Mouse (Mus musculus): ENCODE measurements around the gene Rplp2. TPM values are rescaled to one million over a fixed set of nuclear protein-coding genes. Genes with fewer than 3 reads are reported as not detected.

Gene Rplp2
- polyA plus RNA-seq, 1 experiment = 2,328 TPM

- H3K27me3 ChIP-seq (ENCODE audit: control insufficient read depth, insufficient read depth, low read length, poor library complexity, severe bottlenecking) = no peaks in the 10 kb centered on the region
- no peaks in the 10 kb centered on the region for H3K36me3 ChIP-seq (ENCODE audit: control insufficient read depth, insufficient read depth, low read length, poor library complexity, severe bottlenecking)
- TF ChIP-seq EP300 (IDR thresholded peaks at IDR 0.05; ENCODE audit: insufficient read depth, low read depth, low read length) (no peak), CTCF (IDR thresholded peaks at IDR 0.05; ENCODE audit: low read depth, low read length) (no peak), POLR2A (IDR thresholded peaks at IDR 0.05; ENCODE audit: insufficient read depth, low read length) (no peak)
- H3K9me3 ChIP-seq (replicated peaks; ENCODE audit: control insufficient read depth, insufficient read depth, low read length, poor library complexity, severe bottlenecking) = no peaks in the 10 kb centered on the region
- H3K27ac ChIP-seq (ENCODE audit: insufficient read depth, low read length) = no peak overlapping the region
- H3K9ac ChIP-seq (ENCODE audit: low read depth, poor library complexity, severe bottlenecking) = no peak overlapping the region
- no peak overlapping the region for H3K4me3 ChIP-seq (ENCODE audit: low read depth, low read length)
- no peaks in the 10 kb centered on the region for H3K4me1 ChIP-seq (ENCODE audit: control insufficient read depth, insufficient read depth, low read length)
Measured at GRCm38 (mm10) chr7:141458661-141459060, 11.5 kb downstream of the Rplp2 start.

DNA sequence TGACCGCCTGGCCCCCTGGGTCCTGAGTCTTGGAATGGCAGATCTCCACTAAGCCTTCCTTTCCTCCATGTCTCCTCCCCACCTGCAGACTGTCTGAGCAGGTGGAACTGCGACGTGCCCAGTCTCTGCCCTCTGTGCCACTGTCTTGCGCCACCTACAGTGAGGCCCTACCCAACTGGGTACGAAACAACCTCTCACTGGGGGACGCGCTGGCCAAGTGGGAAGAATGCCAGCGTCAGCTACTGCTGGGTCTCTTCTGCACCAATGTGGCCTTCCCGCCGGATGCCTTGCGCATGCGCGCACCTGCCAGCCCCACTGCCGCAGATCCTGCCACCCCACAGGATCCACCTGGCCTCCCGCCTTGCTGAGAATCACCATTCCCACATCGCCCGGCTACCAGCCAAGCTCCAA is 12.1 kb downstream of the Rplp2 start:
- Histone ChIP-seq H3K4me1 (ENCODE audit: control insufficient read depth, insufficient read depth, low read length) (no peaks in the 10 kb centered on the region), H3K27ac (ENCODE audit: insufficient read depth, low read length) (no peak overlapping the region), H3K9ac (ENCODE audit: low read depth, poor library complexity, severe bottlenecking) (no peak overlapping the region), H3K9me3 (replicated peaks; ENCODE audit: control insufficient read depth, insufficient read depth, low read length, poor library complexity, severe bottlenecking) (no peaks in the 10 kb centered on the region), H3K4me3 (ENCODE audit: low read depth, low read length) (peak overlapping the region; percentile 9), H3K36me3 (ENCODE audit: control insufficient read depth, insufficient read depth, low read length, poor library complexity, severe bottlenecking) (no peaks in the 10 kb centered on the region), H3K27me3 (ENCODE audit: control insufficient read depth, insufficient read depth, low read length, poor library complexity, severe bottlenecking) (no peaks in the 10 kb centered on the region)
- TF ChIP-seq CTCF (IDR thresholded peaks at IDR 0.05; ENCODE audit: low read depth, low read length) (no peak), EP300 (IDR thresholded peaks at IDR 0.05; ENCODE audit: insufficient read depth, low read depth, low read length) (no peak), POLR2A (IDR thresholded peaks at IDR 0.05; ENCODE audit: insufficient read depth, low read length) (no peak)

DNA sequence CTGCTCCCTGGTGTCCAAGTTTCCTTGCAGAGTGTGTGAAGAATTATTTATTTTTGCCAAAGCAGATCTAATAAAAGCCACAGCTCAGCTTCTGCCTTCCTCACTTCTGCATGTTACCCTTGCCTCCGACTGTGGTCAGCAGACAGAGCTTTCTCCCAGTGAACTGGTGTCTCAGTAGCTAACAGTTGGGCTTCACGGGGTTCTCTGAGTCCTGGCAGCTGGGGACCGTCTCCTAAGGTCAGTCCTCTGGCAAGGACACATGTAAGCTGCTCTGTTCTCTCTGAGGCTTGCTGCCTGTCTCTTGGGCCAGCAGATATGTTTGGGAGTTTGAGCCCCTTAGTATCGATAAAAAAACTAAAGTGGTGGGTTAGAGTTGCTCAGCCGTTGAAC is 12.8 kb downstream of the Rplp2 start:
- Histone ChIP-seq H3K9ac (ENCODE audit: low read depth, poor library complexity, severe bottlenecking) (no peak overlapping the region), H3K4me1 (ENCODE audit: control insufficient read depth, insufficient read depth, low read length) (no peaks in the 10 kb centered on the region), H3K36me3 (ENCODE audit: control insufficient read depth, insufficient read depth, low read length, poor library complexity, severe bottlenecking) (no peaks in the 10 kb centered on the region), H3K4me3 (ENCODE audit: low read depth, low read length) (no peak overlapping the region), H3K27ac (ENCODE audit: insufficient read depth, low read length) (no peak overlapping the region), H3K27me3 (ENCODE audit: control insufficient read depth, insufficient read depth, low read length, poor library complexity, severe bottlenecking) (no peaks in the 10 kb centered on the region), H3K9me3 (replicated peaks; ENCODE audit: control insufficient read depth, insufficient read depth, low read length, poor library complexity, severe bottlenecking) (no peaks in the 10 kb centered on the region)
- TF ChIP-seq CTCF (IDR thresholded peaks at IDR 0.05; ENCODE audit: low read depth, low read length) (no peak), POLR2A (IDR thresholded peaks at IDR 0.05; ENCODE audit: insufficient read depth, low read length) (no peak), EP300 (IDR thresholded peaks at IDR 0.05; ENCODE audit: insufficient read depth, low read depth, low read length) (no peak)

DNA sequence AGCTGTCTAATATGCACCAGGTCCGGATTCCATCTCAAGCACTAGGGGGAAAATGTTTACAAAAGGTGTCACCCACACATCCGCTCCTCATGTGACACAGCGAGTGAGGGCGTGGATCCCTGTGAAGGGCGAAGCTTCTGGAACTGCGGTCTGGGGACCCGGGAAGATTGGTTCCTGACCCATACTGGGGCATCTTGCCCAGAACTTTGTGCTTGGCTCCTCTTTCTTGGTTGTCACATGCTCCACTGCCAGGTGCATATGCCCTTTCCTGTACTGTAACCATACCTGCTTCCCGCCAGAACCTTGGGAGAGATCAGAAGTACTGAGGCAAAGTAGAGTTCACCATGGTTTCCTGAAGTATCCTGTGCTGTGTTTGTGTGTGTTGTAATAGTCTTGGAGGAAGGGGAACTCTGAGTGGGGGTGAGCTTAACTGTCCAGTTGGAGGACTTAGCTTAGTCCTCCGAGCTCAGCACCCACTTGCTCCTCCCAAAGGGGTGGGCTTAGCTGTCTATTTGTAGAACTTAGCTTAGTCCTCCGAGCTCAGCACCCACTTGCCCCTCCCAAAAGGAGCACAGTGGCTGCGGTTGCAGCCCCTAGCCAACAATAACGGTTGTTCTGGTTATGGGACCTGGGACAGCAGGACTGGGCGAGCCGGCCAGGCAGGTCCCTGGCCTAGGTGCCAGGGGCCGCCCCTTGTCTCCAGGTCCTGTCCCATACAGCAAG is 13.4 kb downstream of the Rplp2 start, which contains the start of gene Cracr2b:
Cracr2b (plus strand) TSS at position 704 of the 723 bp plus-strand sequence.
- Histone ChIP-seq H3K27ac (ENCODE audit: insufficient read depth, low read length) (no peak within 1 kb of the TSS), H3K27me3 (ENCODE audit: control insufficient read depth, insufficient read depth, low read length, poor library complexity, severe bottlenecking) (no peaks in the 10 kb centered on the region), H3K4me3 (ENCODE audit: low read depth, low read length) (peak within 1 kb of the TSS; percentile 56), H3K36me3 (ENCODE audit: control insufficient read depth, insufficient read depth, low read length, poor library complexity, severe bottlenecking) (no peaks in the 10 kb centered on the region), H3K4me1 (ENCODE audit: control insufficient read depth, insufficient read depth, low read length) (peaks cover 2% of the 10 kb centered on the region), H3K9me3 (replicated peaks; ENCODE audit: control insufficient read depth, insufficient read depth, low read length, poor library complexity, severe bottlenecking) (no peaks in the 10 kb centered on the region), H3K9ac (ENCODE audit: low read depth, poor library complexity, severe bottlenecking) (peak within 1 kb of the TSS; percentile 53)
- TF ChIP-seq EP300 (IDR thresholded peaks at IDR 0.05; ENCODE audit: insufficient read depth, low read depth, low read length) (no peak), CTCF (IDR thresholded peaks at IDR 0.05; ENCODE audit: low read depth, low read length) (no peak), POLR2A (IDR thresholded peaks at IDR 0.05; ENCODE audit: insufficient read depth, low read length) (no peak)

DNA sequence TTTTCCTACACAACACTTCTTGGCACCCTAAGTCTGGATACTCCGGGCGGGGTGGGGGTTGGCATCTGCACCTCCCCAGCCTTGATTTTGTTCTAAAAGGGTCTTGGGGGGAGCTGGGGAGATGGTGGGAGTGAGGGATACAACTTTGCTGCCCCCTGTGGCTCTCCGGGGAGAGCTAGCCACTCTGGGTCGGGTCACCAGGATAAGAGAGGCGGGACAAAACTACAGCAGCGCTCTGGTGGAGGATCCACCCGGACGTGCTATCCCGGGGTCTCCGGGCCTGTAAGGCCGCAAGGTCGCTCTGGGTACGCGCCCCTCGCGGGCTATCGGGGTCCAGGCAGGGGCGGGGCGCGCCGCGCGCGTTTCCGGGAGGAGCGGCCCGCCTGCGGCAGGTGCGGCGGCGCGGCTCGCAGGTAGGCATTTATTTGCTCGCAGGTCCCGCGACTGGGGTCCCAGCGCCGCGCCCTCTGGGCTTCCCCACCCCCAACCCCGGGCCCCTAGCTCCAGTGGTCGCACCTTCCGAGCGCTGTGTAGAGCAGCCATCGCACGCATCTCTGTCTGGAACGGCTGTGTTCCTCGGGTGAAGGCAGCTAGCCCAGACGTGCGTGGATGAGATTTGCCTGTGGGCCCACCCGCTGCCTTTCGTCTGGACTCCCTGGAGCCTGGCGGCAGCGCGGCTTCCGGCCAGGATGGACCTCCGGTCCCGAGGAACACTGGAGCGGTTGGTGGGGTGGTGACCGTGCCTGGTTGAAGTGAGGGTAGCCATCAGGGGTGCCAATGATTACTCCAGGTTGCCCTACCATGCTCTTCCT is 14.6 kb downstream of the Rplp2 start:
- no peaks in the 10 kb centered on the region for H3K27me3 ChIP-seq (ENCODE audit: control insufficient read depth, insufficient read depth, low read length, poor library complexity, severe bottlenecking)
- no peak overlapping the region for H3K27ac ChIP-seq (ENCODE audit: insufficient read depth, low read length)
- H3K9ac ChIP-seq (ENCODE audit: low read depth, poor library complexity, severe bottlenecking) = peak overlapping the region; percentile 53
- no peak for TF ChIP-seq CTCF (IDR thresholded peaks at IDR 0.05; ENCODE audit: low read depth, low read length)
- no peak for TF ChIP-seq POLR2A (IDR thresholded peaks at IDR 0.05; ENCODE audit: insufficient read depth, low read length)
- TF ChIP-seq EP300 (IDR thresholded peaks at IDR 0.05; ENCODE audit: insufficient read depth, low read depth, low read length) = no peak
- no peaks in the 10 kb centered on the region for H3K9me3 ChIP-seq (replicated peaks; ENCODE audit: control insufficient read depth, insufficient read depth, low read length, poor library complexity, severe bottlenecking)
- H3K4me3 ChIP-seq (ENCODE audit: low read depth, low read length) = peak overlapping the region; percentile 56
- no peaks in the 10 kb centered on the region for H3K36me3 ChIP-seq (ENCODE audit: control insufficient read depth, insufficient read depth, low read length, poor library complexity, severe bottlenecking)
- peaks cover 5% of the 10 kb centered on the region for H3K4me1 ChIP-seq (ENCODE audit: control insufficient read depth, insufficient read depth, low read length)
